12 mouse cellular contexts compared by ENCODE assay signal in the genomic region with DNA sequence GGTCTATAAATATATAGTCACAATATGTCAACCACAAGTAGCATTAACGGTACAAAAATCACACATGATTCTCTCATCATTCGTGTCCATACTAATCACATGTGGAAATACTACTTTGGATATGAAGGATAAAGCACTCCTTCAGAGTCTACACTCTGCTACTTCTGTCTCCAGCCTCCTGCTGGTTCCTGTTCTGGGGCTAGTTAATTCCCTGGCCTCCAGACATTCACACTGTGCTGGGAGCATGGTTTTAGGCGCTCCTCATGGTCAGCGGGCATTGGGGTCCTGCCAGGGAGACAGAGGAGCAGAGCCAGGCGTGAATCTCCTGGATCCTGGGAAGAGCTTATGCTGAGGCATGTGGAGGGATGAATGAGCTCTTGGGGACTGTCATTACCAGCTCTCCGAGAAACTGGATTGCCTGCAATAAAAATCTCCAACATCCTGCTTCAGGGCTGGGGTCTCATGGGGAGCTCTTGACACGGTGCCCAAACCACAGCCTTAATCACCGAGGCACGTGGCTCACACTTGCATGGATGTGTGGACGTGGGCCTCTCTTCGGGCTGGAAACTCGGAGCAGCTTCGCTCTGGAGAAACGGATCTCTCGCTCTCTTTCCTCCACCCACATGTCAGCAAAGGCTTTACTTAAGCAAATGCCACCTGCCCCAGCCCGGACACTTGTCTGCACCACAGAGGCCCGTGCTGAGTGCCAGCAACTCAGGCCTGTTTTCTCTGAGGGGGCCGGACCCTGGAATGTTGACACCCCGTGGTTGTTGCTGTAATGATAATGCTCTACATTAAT.
DNase-seq lines count a peak whose midpoint lies in the region; ATAC-seq and TF ChIP-seq lines count a peak whose summit lies in the region.
"Had no signal": no experiment of that assay in that cellular context is flagged by ENCODE, and none has a peak within 500 bp of the region (broad histone marks: within the 10 kb centered on the region; RNA-seq: fewer than 3 reads in every experiment).

No protein-coding gene starts in this region.

- peak overlapping the region; percentile 4; the same call in 1 of the 2 replicates for H3K4me2 ChIP-seq in embryonic facial prominence, embryonic 15.5 days (replicated peaks)
- no peak overlapping the region for H3K4me2 ChIP-seq in liver, embryonic 15.5 days
- H3K4me2 ChIP-seq: heart, embryonic 15.5 days; kidney, embryonic 15.5 days had no signal

- no peak overlapping the region for H3K9ac ChIP-seq in embryonic facial prominence, embryonic 15.5 days
- H3K9ac ChIP-seq in liver, embryonic 15.5 days = no peak overlapping the region
- H3K9ac ChIP-seq: heart, embryonic 15.5 days; kidney, embryonic 15.5 days had no signal

- no peaks in the 10 kb centered on the region for H3K27me3 ChIP-seq in Patski
- H3K27me3 ChIP-seq in embryonic facial prominence, embryonic 15.5 days = no peaks in the 10 kb centered on the region
- H3K27me3 ChIP-seq in liver, embryonic 15.5 days = peaks cover 16% of the 10 kb centered on the region

- CTCF ChIA-PET in Patski (lab: Charles Lee) = no interaction called here

- ATAC-seq in Patski = peak; percentile 8
- no peak; the same call in 1 of the 2 replicates for ATAC-seq in embryonic facial prominence, embryonic 15.5 days (ENCODE audit: insufficient number of reproducible peaks, low FRiP score, low TSS enrichment, low read depth)
- no peak for ATAC-seq in liver, embryonic 15.5 days (ENCODE audit: insufficient read depth)
- no peak for ATAC-seq in inflammation-experienced regulatory T-cells, adult 6 months
- ATAC-seq: forebrain, embryonic 16.5 days had no signal

- peak; percentile 54 to 67 for DNase-seq in kidney, postnatal 4 days
- no peak for DNase-seq in kidney, adult 8-10 months
- DNase-seq in Patski (ENCODE audit: low read depth, low spot score) = peak; percentile 47
- no peak for DNase-seq in layer of hippocampus, postnatal 36 days
- DNase-seq: embryo, embryonic 11 days; lung, postnatal 36 days had no signal

- no peak for TF ChIP-seq CTCF in Patski (IDR thresholded peaks at IDR 0.05)

- H3K27ac ChIP-seq in embryonic facial prominence, embryonic 15.5 days (replicated peaks) = peak overlapping the region; percentile 73
- peak overlapping the region; percentile 78; the same call in 1 of the 2 replicates for H3K27ac ChIP-seq in liver, embryonic 15.5 days (replicated peaks)
- H3K27ac ChIP-seq: heart, embryonic 15.5 days; kidney, embryonic 15.5 days had no signal

- 29% methylated on average over 19 of the region's 19 CpGs for WGBS in embryonic facial prominence, embryonic 15.5 days
- 75% methylated on average over 19 of the region's 19 CpGs for WGBS in liver, embryonic 15.5 days (ENCODE audit: insufficient replicate concordance)

- H3K4me3 ChIP-seq in embryonic facial prominence, embryonic 15.5 days (replicated peaks) = no peak overlapping the region
- no peak overlapping the region for H3K4me3 ChIP-seq in liver, embryonic 15.5 days (replicated peaks)
- H3K4me3 ChIP-seq: heart, embryonic 15.5 days; kidney, embryonic 15.5 days had no signal

- H3K36me3 ChIP-seq in embryonic facial prominence, embryonic 15.5 days = no peaks in the 10 kb centered on the region
- no peaks in the 10 kb centered on the region for H3K36me3 ChIP-seq in liver, embryonic 15.5 days (replicated peaks)
- H3K36me3 ChIP-seq: heart, embryonic 15.5 days; kidney, embryonic 15.5 days had no signal

- H3K9me3 ChIP-seq in embryonic facial prominence, embryonic 15.5 days (replicated peaks) = no peaks in the 10 kb centered on the region
- H3K9me3 ChIP-seq in liver, embryonic 15.5 days (replicated peaks) = no peaks in the 10 kb centered on the region
- H3K9me3 ChIP-seq: heart, embryonic 15.5 days; kidney, embryonic 15.5 days had no signal

- in situ Hi-C loops in Patski (cut with MboI; ENCODE audit: low pct_unique_long_range_greater_than_20kb) = no loop called here

- peaks cover 57% of the 10 kb centered on the region for H3K4me1 ChIP-seq in embryonic facial prominence, embryonic 15.5 days
- H3K4me1 ChIP-seq in liver, embryonic 15.5 days (replicated peaks) = peaks cover 58% of the 10 kb centered on the region

- POLR2A ChIA-PET in Patski (lab: Charles Lee) = no interaction called here

Comparison
In these comparisons a context has a peak if more than half of its experiments do, and no peak if none do; other contexts are left out.
1. DNase-seq: peak in kidney, postnatal 4 days (2 of 2) and Patski (single experiment); none in kidney, adult 8-10 months (0 of 2) and layer of hippocampus, postnatal 36 days (0 of 2).